Mouse (Mus musculus) intestine, postnatal 0 days (tissue): Measurements from ENCODE around the gene Slc9a3r1. TPM values are rescaled to one million over a fixed set of nuclear protein-coding genes. Genes with fewer than 3 reads are reported as not detected.
A peak's percentile ranks its signal among the peaks of the same experiment; 100 is the strongest.

ENCODE experiments used
- ATAC-seq: fragments of 200-750 bp; cut with Nextera tagmentation; 2 replicates; pipeline ENCODE4 v1.8.0; 2017; ENCODE audit warnings: mild to moderate bottlenecking, moderate TSS enrichment, moderate library complexity
- H3K27ac ChIP-seq: fragments of 300-500 bp; sonication (generic); 2 replicates; pipeline ENCODE4 v1.5.1; 2014; ENCODE audit warnings: mild to moderate bottlenecking, low read depth, low read length, moderate library complexity
- H3K27me3 ChIP-seq: fragments of 300-500 bp; sonication (generic); replicated peaks from 2 replicates; pipeline ENCODE4 v1.6.1; 2014; ENCODE audit warnings: low read length, mixed read lengths; ENCODE audit not compliant: control insufficient read depth, insufficient read depth
- H3K36me3 ChIP-seq: fragments of 300-500 bp; sonication (generic); 2 replicates; pipeline ENCODE4 v1.6.1; 2014; ENCODE audit warnings: mild to moderate bottlenecking, moderate library complexity; ENCODE audit not compliant: control insufficient read depth, insufficient read depth
- H3K4me1 ChIP-seq: fragments of 300-500 bp; sonication (generic); replicated peaks from 2 replicates; pipeline ENCODE4 v1.6.1; 2014; ENCODE audit warnings: antibody characterized with exemption, low read length, mixed read lengths; ENCODE audit not compliant: control insufficient read depth, insufficient read depth
- H3K4me2 ChIP-seq: fragments of 300-500 bp; sonication (generic); replicated peaks from 2 replicates; pipeline ENCODE4 v1.6.1; 2014; ENCODE audit warnings: low read depth, mild to moderate bottlenecking, moderate library complexity
- H3K4me3 ChIP-seq: fragments of 300-500 bp; sonication (generic); 2 replicates; pipeline ENCODE4 v1.5.1; 2014; ENCODE audit warnings: low read depth, low read length
- H3K9ac ChIP-seq: fragments of 300-500 bp; sonication (generic); 2 replicates; pipeline ENCODE4 v1.6.1; 2014; ENCODE audit warnings: mild to moderate bottlenecking, low read depth, low read length
- H3K9me3 ChIP-seq: fragments of 300-500 bp; sonication (generic); 2 replicates; pipeline ENCODE4 v1.6.1; 2016; ENCODE audit warnings: mixed run types; ENCODE audit not compliant: control insufficient read depth
- CTCF ChIP-seq: sonication (generic); IDR thresholded peaks from 2 replicates; pipeline ENCODE4 v1.5.1; 2016; ENCODE audit warnings: low read depth, mild to moderate bottlenecking, control low read depth, antibody characterized with exemption, moderate library complexity
- WGBS: fragments of 180-500 bp; shearing (Covaris S2); extraction: QIAGEN DNeasy Blood & Tissue Kit; methylation state at CpG from one replicate; pipeline ENCODE4 v1.1.7; 2014; 5-methylcytosine and 5-hydroxymethylcytosine counted together
- polyA plus RNA-seq: library from polyadenylated mRNA; unstranded; fragments of >200 nt; fragmentation: Nextera tagmentation; extraction: Ambion mirVana; gene quantifications from 2 replicates; pipeline ENCODE4 v1.2.1, GENCODE M21; 2015

Slc9a3r1 gene
- polyA plus RNA-seq, 1 experiment from 2014 or later, result 679 TPM

GRCm38 (mm10) chr11:115167631-115168249, 4.6 kb downstream of the Slc9a3r1 start:
- Histone ChIP-seq H3K27ac (0 out of 2 replicates have a peak overlapping the region, but pooled peaks have one; percentile 50), H3K36me3 (peaks cover 10% of the 10 kb centered on the region; the same call in 1 of the 2 replicates), H3K9me3 (no peaks in the 10 kb centered on the region), H3K4me1 (peaks cover 12% of the 10 kb centered on the region; the same call in 1 of the 2 replicates), H3K4me3 (no peak overlapping the region), H3K27me3 (no peaks in the 10 kb centered on the region), H3K9ac (peak overlapping the region; percentile 18; the same call in 1 of the 2 replicates), H3K4me2 (peak overlapping the region; percentile 48)
- TF ChIP-seq CTCF, result no peak
- no peak for ATAC-seq
- 68% methylated on average over 8 of the region's 8 CpGs for WGBS

GRCm38 (mm10) chr11:115169430-115169829, 6.3 kb downstream of the Slc9a3r1 start:
- Histone ChIP-seq H3K9ac (no peak overlapping the region), H3K36me3 (peaks cover 10% of the 10 kb centered on the region; the same call in 1 of the 2 replicates), H3K27ac (no peak overlapping the region), H3K27me3 (no peaks in the 10 kb centered on the region), H3K4me3 (no peak overlapping the region), H3K4me2 (no peak overlapping the region), H3K9me3 (no peaks in the 10 kb centered on the region), H3K4me1 (peaks cover 25% of the 10 kb centered on the region)
- ATAC-seq, result no peak
- no peak for TF ChIP-seq CTCF
- WGBS, result 83% methylated on average over 4 of the region's 4 CpGs

- peak overlapping the region; percentile 41; the same call in 1 of the 2 replicates for H3K27ac ChIP-seq
- peaks cover 17% of the 10 kb centered on the region; the same call in 1 of the 2 replicates for H3K36me3 ChIP-seq
- WGBS, result 46% methylated on average over 8 of the region's 8 CpGs
- no peak overlapping the region for H3K9ac ChIP-seq
- TF ChIP-seq CTCF, result no peak
- no peak overlapping the region for H3K4me3 ChIP-seq
- H3K27me3 ChIP-seq, result no peaks in the 10 kb centered on the region
- no peaks in the 10 kb centered on the region for H3K9me3 ChIP-seq
- peaks cover 25% of the 10 kb centered on the region for H3K4me1 ChIP-seq
- ATAC-seq, result no peak
- no peak overlapping the region for H3K4me2 ChIP-seq
Observed at GRCm38 (mm10) chr11:115171125-115171524, 8.0 kb downstream of the Slc9a3r1 start.

- H3K27me3 ChIP-seq, result no peaks in the 10 kb centered on the region
- peaks cover 20% of the 10 kb centered on the region; the same call in 1 of the 2 replicates for H3K36me3 ChIP-seq
- 0 out of 2 replicates have a peak overlapping the region, but pooled peaks have one; percentile 22 for H3K9ac ChIP-seq
- no peak for TF ChIP-seq CTCF
- peak overlapping the region; percentile 77 for H3K27ac ChIP-seq
- ATAC-seq, result peak; percentile 20; the same call in 1 of the 2 replicates
- H3K4me1 ChIP-seq, result peaks cover 35% of the 10 kb centered on the region
- 37% methylated on average over 4 of the region's 4 CpGs for WGBS
- H3K4me2 ChIP-seq, result peak overlapping the region; percentile 45
- H3K4me3 ChIP-seq, result no peak overlapping the region
- H3K9me3 ChIP-seq, result no peaks in the 10 kb centered on the region
Observed at GRCm38 (mm10) chr11:115172825-115173287, 9.7 kb downstream of the Slc9a3r1 start.

GRCm38 (mm10) chr11:115173549-115174339, 10.6 kb downstream of the Slc9a3r1 start:
- TF ChIP-seq CTCF, result no peak
- Histone ChIP-seq H3K36me3 (peaks cover 25% of the 10 kb centered on the region; the same call in 1 of the 2 replicates), H3K4me2 (peak overlapping the region; percentile 45), H3K4me3 (no peak overlapping the region), H3K9me3 (no peaks in the 10 kb centered on the region), H3K27me3 (no peaks in the 10 kb centered on the region), H3K27ac (peak overlapping the region; percentile 77), H3K9ac (0 out of 2 replicates have a peak overlapping the region, but pooled peaks have one; percentile 34), H3K4me1 (peaks cover 35% of the 10 kb centered on the region)
- 13% methylated on average over 16 of the region's 16 CpGs for WGBS
- ATAC-seq, result peak; percentile 23; the same call in 1 of the 2 replicates
